29 mouse cellular contexts compared by ENCODE assay signal in genomic region chr11:117363918-117364317, GRCm38 (mm10).
DNase-seq lines count a peak whose midpoint lies in the region; ATAC-seq and TF ChIP-seq lines count a peak whose summit lies in the region.
"Had no signal": no experiment of that assay in that cellular context is flagged by ENCODE, and none has a peak within 500 bp of the region (broad histone marks: within the 10 kb centered on the region; RNA-seq: fewer than 3 reads in every experiment).

No protein-coding gene starts in this region.

- no peak for TF ChIP-seq EP300 in liver, postnatal 0 days (IDR thresholded peaks at IDR 0.05; ENCODE audit: low read depth)

- peak overlapping the region; percentile 9 for H3K9ac ChIP-seq in embryonic facial prominence, embryonic 11.5 days (replicated peaks; ENCODE audit: low read length)
- H3K9ac ChIP-seq in liver, adult 2 months (ENCODE audit: low read depth, low read length): no peak overlapping the region
- no peak overlapping the region for H3K9ac ChIP-seq in liver, embryonic 11.5 days (ENCODE audit: low read depth, low read length)
- H3K9ac ChIP-seq in liver, postnatal 0 days (replicated peaks): no peak overlapping the region
- H3K9ac ChIP-seq: forebrain, embryonic 15.5 days; heart, embryonic 13.5 days; midbrain, embryonic 13.5 days; neural tube, embryonic 15.5 days; stomach, embryonic 15.5 days had no signal

- WGBS in embryonic facial prominence, embryonic 11.5 days: 50% methylated on average over 3 of the region's 3 CpGs
- WGBS in embryonic facial prominence, embryonic 10.5 days: 75% methylated on average over 3 of the region's 3 CpGs
- WGBS in liver, adult 2 months: 35% methylated on average over 3 of the region's 3 CpGs
- 67% methylated on average over 3 of the region's 3 CpGs for WGBS in liver, embryonic 11.5 days
- 44% methylated on average over 3 of the region's 3 CpGs for WGBS in liver, postnatal 0 days (ENCODE audit: insufficient replicate concordance)

- H3K27me3 ChIP-seq in embryonic facial prominence, embryonic 11.5 days (ENCODE audit: control insufficient read depth, insufficient read depth, low read length): no peaks in the 10 kb centered on the region
- H3K27me3 ChIP-seq in embryonic facial prominence, embryonic 10.5 days (replicated peaks; ENCODE audit: low read depth, poor library complexity, severe bottlenecking): no peaks in the 10 kb centered on the region
- no peaks in the 10 kb centered on the region for H3K27me3 ChIP-seq in liver, adult 2 months (ENCODE audit: control insufficient read depth, insufficient read depth, low read length)
- H3K27me3 ChIP-seq in liver, embryonic 11.5 days (replicated peaks; ENCODE audit: control insufficient read depth, insufficient read depth, low read length): no peaks in the 10 kb centered on the region
- no peaks in the 10 kb centered on the region for H3K27me3 ChIP-seq in liver, postnatal 0 days (ENCODE audit: insufficient read depth, low read length)
- H3K27me3 ChIP-seq: CH12.LX; forebrain, embryonic 15.5 days; heart, embryonic 13.5 days; midbrain, embryonic 13.5 days; neural tube, embryonic 15.5 days; stomach, embryonic 15.5 days had no signal

- H3K9me3 ChIP-seq in embryonic facial prominence, embryonic 11.5 days (replicated peaks; ENCODE audit: control insufficient read depth, low read length): no peaks in the 10 kb centered on the region
- no peaks in the 10 kb centered on the region for H3K9me3 ChIP-seq in embryonic facial prominence, embryonic 10.5 days
- no peaks in the 10 kb centered on the region for H3K9me3 ChIP-seq in liver, embryonic 11.5 days (ENCODE audit: control insufficient read depth, low read length)
- H3K9me3 ChIP-seq in liver, postnatal 0 days (ENCODE audit: low read length): no peaks in the 10 kb centered on the region
- H3K9me3 ChIP-seq: forebrain, embryonic 15.5 days; heart, embryonic 13.5 days; hindbrain, embryonic 10.5 days; midbrain, embryonic 13.5 days; neural tube, embryonic 15.5 days; stomach, embryonic 15.5 days had no signal

- TF ChIP-seq CTCF in liver, adult 2 months (IDR thresholded peaks at IDR 0.05; ENCODE audit: low read depth, low read length): no peak
- no peak for TF ChIP-seq CTCF in liver, postnatal 0 days (IDR thresholded peaks at IDR 0.05; ENCODE audit: low read depth)

- no peak for ATAC-seq in embryonic facial prominence, embryonic 11.5 days (replicated peaks; ENCODE audit: insufficient number of reproducible peaks, low FRiP score, low TSS enrichment, low read depth)
- ATAC-seq in liver, embryonic 11.5 days (replicated peaks; ENCODE audit: low FRiP score): no peak
- ATAC-seq in liver, postnatal 0 days: peak; percentile 33
- ATAC-seq: activated CD4-positive, CD25-positive, alpha-beta regulatory T cell, adult 4 months; forebrain, embryonic 15.5 days; hindbrain, embryonic 16.5 days; midbrain, embryonic 13.5 days had no signal

- no peak overlapping the region for H3K4me3 ChIP-seq in embryonic facial prominence, embryonic 11.5 days (ENCODE audit: low read depth, low read length)
- H3K4me3 ChIP-seq in embryonic facial prominence, embryonic 10.5 days: no peak overlapping the region
- no peak overlapping the region for H3K4me3 ChIP-seq in liver, adult 2 months (ENCODE audit: insufficient read depth, low read depth, low read length)
- no peak overlapping the region for H3K4me3 ChIP-seq in liver, embryonic 11.5 days (ENCODE audit: low read depth, low read length)
- no peak overlapping the region for H3K4me3 ChIP-seq in liver, postnatal 0 days (ENCODE audit: low read depth, low read length)
- H3K4me3 ChIP-seq: forebrain, embryonic 15.5 days; gastrocnemius, adult 2 months; heart, embryonic 13.5 days; hindbrain, embryonic 10.5 days; layer of hippocampus, adult 2 months; midbrain, embryonic 13.5 days; neural tube, embryonic 15.5 days; stomach, embryonic 15.5 days had no signal

- H3K27ac ChIP-seq in embryonic facial prominence, embryonic 11.5 days (replicated peaks; ENCODE audit: low read depth, low read length): no peak overlapping the region
- H3K27ac ChIP-seq in embryonic facial prominence, embryonic 10.5 days (replicated peaks): no peak overlapping the region
- H3K27ac ChIP-seq in liver, adult 2 months (replicated peaks; ENCODE audit: insufficient read depth, low read depth, low read length): no peak overlapping the region
- H3K27ac ChIP-seq in liver, embryonic 11.5 days (ENCODE audit: low read depth, low read length): peak overlapping the region; percentile 41; the same call in 1 of the 2 replicates
- H3K27ac ChIP-seq in liver, postnatal 0 days (ENCODE audit: low read depth): no peak overlapping the region
- H3K27ac ChIP-seq: forebrain, embryonic 15.5 days; gastrocnemius, adult 2 months; heart, embryonic 13.5 days; hindbrain, embryonic 10.5 days; layer of hippocampus, adult 2 months; macrophage; midbrain, embryonic 13.5 days; neural tube, embryonic 15.5 days; stomach, embryonic 15.5 days had no signal

- H3K4me2 ChIP-seq in embryonic facial prominence, embryonic 11.5 days (ENCODE audit: low read depth, low read length): no peak overlapping the region
- H3K4me2 ChIP-seq in liver, embryonic 11.5 days: no peak overlapping the region
- no peak overlapping the region for H3K4me2 ChIP-seq in liver, postnatal 0 days (ENCODE audit: low read depth, low read length)
- H3K4me2 ChIP-seq: forebrain, embryonic 15.5 days; heart, embryonic 13.5 days; midbrain, embryonic 13.5 days; neural tube, embryonic 15.5 days; stomach, embryonic 15.5 days had no signal

- H3K36me3 ChIP-seq in embryonic facial prominence, embryonic 11.5 days (replicated peaks; ENCODE audit: control insufficient read depth, insufficient read depth, low read depth, low read length): peaks cover 20% of the 10 kb centered on the region
- peaks cover 46% of the 10 kb centered on the region for H3K36me3 ChIP-seq in embryonic facial prominence, embryonic 10.5 days (replicated peaks)
- peaks cover 10% of the 10 kb centered on the region; the same call in 1 of the 2 replicates for H3K36me3 ChIP-seq in liver, adult 2 months (ENCODE audit: control insufficient read depth, insufficient read depth, low read length)
- H3K36me3 ChIP-seq in liver, embryonic 11.5 days (ENCODE audit: control insufficient read depth, insufficient read depth, low read length): peaks cover 13% of the 10 kb centered on the region; the same call in 1 of the 2 replicates
- peaks cover 31% of the 10 kb centered on the region for H3K36me3 ChIP-seq in liver, postnatal 0 days (replicated peaks; ENCODE audit: insufficient read depth, low read length)

- DNase-seq in embryonic facial prominence, embryonic 11.5 days (ENCODE audit: low spot score): no peak
- no peak for DNase-seq in embryonic facial prominence, embryonic 10.5 days (ENCODE audit: low spot score)
- DNase-seq in liver, adult 2 months (ENCODE audit: extremely low read depth, low read depth, low spot score): peak; percentile 30
- DNase-seq in liver: no peak
- no peak for DNase-seq in liver, embryonic 11.5 days (ENCODE audit: low spot score)
- DNase-seq in liver, postnatal 0 days: no peak
- DNase-seq in gastrocnemius, postnatal 14 days: no peak
- DNase-seq in left cerebral cortex, adult 11 months (ENCODE audit: low spot score): no peak
- DNase-seq: adrenal gland, adult 8-10 months; cerebellum, adult 8-10 months; embryo, embryonic 11 days; gastrocnemius, adult 2 months; heart, postnatal 10 days; kidney, adult 11 months; lung, adult 18-20 months; lung, postnatal 10 days; retina, postnatal 1 day; right cerebral cortex, postnatal 14 days had no signal

- no peak for TF ChIP-seq POLR2A in liver, adult 2 months (IDR thresholded peaks at IDR 0.05; ENCODE audit: extremely low read depth, insufficient read depth, low read length)

- intact Hi-C loops in gastrocnemius, postnatal 14 days (cut with DNase I; ENCODE audit: low total_unique reads): loop anchor here (5.0 kb wide), 1 partner anchor 292 kb away; no protein-coding TSS in a partner anchor

- no peaks in the 10 kb centered on the region for H3K4me1 ChIP-seq in embryonic facial prominence, embryonic 11.5 days (ENCODE audit: control insufficient read depth, insufficient read depth, low read length)
- peaks cover 26% of the 10 kb centered on the region for H3K4me1 ChIP-seq in embryonic facial prominence, embryonic 10.5 days
- no peaks in the 10 kb centered on the region for H3K4me1 ChIP-seq in liver, adult 2 months (ENCODE audit: control insufficient read depth, insufficient read depth, low read length)
- H3K4me1 ChIP-seq in liver, embryonic 11.5 days (replicated peaks; ENCODE audit: control insufficient read depth, insufficient read depth, low read length): 0 out of 2 replicates have a peak, but pooled peaks cover 5% of the 10 kb centered on the region
- no peaks in the 10 kb centered on the region for H3K4me1 ChIP-seq in liver, postnatal 0 days (ENCODE audit: insufficient read depth)
- H3K4me1 ChIP-seq: forebrain, embryonic 15.5 days; heart, embryonic 13.5 days; midbrain, embryonic 13.5 days; neural tube, embryonic 15.5 days had no signal

- no peaks in the 10 kb centered on the region for H3K79me2 ChIP-seq in liver, adult 2 months (ENCODE audit: control insufficient read depth, insufficient read depth, low read length)
